Mouse (Mus musculus): ENCODE data around the gene Rwdd2b. TPM values are rescaled to one million over a fixed set of nuclear protein-coding genes. Genes with fewer than 3 reads are reported as not detected.

The Rwdd2b gene
- 1 to 10 TPM; 8.7 to 9.7 TPM for total RNA-seq (2021)
- long read RNA-seq, experiment 1, transcript Rwdd2b-201 (5 exons, 2,009 nt) = major isoform, 14 of 14 reads
- long read RNA-seq, experiment 1, partial matches to known transcripts = 0 of 14 reads
- long read RNA-seq, experiment 1, other reads (novel, unspliced or antisense) = 0 of 14 reads
- long read RNA-seq, experiment 2, partial matches to known transcripts = 0 of 5 reads
- long read RNA-seq, experiment 2, other reads (novel, unspliced or antisense) = 1 of 5 reads

- DNase-seq (ENCODE audit: low spot score in 2 of 2) = peak; percentile 90 to 94
These were observed at the start of gene Rwdd2b for GRCm38 (mm10) chr16:87440184-87440686. Rwdd2b (minus strand) TSS chr16:87440573.

- no peak for DNase-seq (ENCODE audit: low spot score in 2 of 2)
These were observed 48.2 kb upstream of the Rwdd2b start for GRCm38 (mm10) chr16:87488605-87489004.

DNA sequence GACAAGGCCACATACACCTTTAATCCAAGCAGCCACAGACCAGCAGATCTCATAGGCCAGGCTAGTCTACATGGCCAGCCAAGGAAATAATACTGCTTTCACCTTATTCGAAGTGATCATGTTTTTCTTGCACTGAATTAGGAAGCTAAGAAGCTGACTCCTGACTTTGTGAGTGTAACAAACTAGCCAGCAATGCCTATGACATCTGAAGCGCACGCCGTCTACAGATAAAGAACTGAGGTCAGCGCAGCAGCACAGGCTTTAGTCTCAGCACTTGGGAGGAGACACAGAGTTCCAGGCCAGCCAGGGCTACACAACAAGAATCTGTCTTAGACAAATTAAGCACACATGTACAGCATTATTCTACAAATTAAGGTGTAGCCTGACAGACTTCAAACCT lies 46.4 kb upstream of the Rwdd2b start:
- no peak for DNase-seq (ENCODE audit: low spot score in 2 of 2)

DNA sequence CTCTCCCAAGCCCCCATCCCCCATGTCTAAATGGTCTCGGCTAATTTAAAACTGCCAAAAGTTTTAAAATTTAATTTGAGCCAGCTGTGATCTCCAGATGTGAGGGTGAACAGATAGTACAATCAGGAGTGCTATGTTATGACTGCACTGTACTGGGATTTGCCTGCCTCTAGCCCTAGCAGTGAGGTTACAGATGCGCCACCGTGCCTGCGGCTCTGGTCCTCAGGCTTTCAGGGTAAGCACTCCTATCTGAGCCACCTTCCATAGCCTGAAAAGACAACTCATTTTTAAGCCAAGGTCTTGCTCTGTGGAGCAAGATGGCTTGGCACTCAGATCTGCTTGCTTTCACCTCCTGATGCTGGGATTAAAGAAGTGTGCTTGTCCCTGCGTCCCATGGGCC lies 44.0 kb upstream of the Rwdd2b start:
- no peak for DNase-seq (ENCODE audit: low spot score in 2 of 2)

DNA sequence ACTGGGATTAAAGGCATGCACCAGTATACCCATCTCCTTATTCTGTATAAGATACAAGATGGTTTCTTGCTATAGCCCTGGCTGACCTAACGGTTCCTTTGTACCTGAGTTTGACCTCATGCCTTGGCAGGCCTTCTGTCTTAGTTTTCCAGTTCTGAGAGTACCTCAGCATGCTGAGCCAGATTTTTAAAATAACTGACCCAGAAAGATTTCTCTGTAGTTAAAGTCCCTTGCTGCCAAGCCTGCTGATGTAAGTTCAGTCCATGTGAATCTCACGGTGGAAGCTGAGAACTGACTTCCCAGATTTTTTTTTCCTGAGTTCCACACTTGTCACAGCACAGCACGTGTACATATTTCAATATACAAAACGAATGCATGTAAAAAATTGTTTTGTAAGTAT lies 30.2 kb upstream of the Rwdd2b start:
- no peak for DNase-seq (ENCODE audit: low spot score in 2 of 2)

DNA sequence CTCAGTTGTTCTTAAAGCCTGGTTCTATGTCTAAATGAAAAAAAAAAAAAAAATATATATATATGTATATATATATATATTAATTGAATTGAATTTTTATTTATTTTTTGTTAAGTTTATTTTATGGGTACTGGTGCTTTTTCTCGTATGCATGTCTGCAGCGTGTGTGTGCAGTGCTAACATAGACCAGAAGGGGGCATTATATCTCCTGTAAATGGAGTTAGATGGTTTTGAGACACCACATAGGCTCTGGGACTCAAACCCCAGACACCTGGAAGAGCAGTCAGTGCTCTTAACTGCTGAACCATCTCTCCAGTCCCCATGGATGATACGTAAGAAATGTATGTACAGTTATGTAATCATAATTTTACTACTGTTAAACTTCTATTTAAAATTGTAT lies 18.4 kb upstream of the Rwdd2b start:
- DNase-seq (ENCODE audit: low spot score in 2 of 2) = no peak

DNA sequence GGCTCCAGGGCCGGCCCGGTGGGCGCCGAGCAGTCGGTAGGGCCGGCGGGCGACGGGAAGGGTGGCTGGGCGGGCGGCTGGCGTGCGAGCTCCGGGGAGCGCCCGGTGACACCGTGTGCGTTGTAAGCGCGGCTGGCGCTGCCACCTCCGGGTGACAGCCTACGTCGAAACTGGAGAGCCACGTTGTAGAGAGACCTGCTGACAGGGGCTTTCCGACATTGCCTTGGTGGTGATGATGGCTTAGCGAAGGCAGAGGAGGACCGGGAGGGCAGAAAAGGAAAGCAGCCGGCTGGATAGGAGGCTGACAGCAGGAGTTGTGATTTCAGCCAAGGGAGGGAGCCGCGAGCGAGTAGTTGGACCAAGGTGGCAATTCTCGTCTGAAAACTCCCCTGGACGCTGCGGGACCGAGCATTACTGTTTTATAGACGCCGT lies 14.8 kb upstream of the Rwdd2b start:
- DNase-seq (ENCODE audit: low spot score in 2 of 2) = peak in 1 of 2 experiments; percentile 54

DNA sequence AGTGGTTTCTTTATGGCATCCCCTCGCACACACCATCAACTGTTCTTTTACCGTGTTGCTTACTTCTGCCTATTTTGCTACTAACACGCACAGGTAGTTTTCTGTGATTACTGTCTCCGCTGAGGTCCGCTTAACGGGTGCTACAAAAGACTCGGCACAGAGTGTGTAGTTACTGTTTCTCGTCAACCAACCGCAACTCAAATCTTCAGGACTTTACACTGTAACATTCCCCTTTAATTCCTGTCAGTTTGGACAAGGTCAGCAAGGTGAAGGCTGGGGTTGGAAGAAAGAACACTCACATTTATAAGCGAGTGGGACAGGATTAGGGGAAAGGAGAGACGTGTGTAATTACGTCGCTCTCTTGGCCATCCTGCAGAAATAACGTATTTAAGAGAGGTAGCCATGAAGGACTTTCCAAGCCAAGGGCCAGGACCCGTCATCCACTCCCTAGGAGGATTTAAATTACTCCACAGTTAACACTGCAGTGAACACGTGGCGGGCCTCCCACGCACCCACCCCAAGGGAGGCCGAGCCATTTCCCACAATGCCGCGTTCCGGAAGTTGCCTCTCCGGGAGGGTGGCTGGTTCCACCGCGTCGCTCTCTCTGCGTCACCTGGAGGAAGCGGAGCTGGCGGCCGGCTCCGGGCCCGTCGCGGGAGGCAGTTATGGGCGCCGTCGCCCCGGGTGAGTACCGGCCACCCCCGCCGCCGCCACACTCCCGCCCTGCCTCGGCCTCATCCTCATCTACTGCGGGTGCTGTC lies 14.2 kb upstream of the Rwdd2b start, which contains the start of gene Usp16:
Usp16 (plus strand) TSS at position 285 of the 761 bp plus-strand sequence.
- DNase-seq (ENCODE audit: low spot score in 2 of 2) = peak; percentile 97 to 98

DNA sequence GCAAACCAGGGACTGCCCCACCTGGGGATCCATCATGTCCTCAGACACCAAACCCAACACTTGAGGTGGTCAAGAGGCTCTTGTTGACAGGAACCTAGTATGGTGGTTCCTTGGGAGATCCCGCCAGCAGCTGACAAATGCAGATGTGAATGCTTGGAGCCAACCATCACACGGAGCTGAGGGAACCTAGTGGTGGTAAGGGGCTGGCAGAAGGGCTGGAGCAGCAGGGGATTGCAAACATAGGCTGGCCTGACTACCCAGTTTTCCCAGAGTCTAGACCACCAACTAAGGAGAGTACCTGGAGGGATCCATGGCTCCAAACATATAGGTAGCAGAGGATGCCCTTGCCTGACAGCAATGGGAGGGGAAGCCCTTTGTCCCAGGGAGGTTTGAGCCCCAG lies 12.9 kb upstream of the Rwdd2b start:
- no peak for DNase-seq (ENCODE audit: low spot score in 2 of 2)

- DNase-seq (ENCODE audit: low spot score in 2 of 2) = no peak
These were observed 5.2 kb upstream of the Rwdd2b start for GRCm38 (mm10) chr16:87445528-87445927.

DNA sequence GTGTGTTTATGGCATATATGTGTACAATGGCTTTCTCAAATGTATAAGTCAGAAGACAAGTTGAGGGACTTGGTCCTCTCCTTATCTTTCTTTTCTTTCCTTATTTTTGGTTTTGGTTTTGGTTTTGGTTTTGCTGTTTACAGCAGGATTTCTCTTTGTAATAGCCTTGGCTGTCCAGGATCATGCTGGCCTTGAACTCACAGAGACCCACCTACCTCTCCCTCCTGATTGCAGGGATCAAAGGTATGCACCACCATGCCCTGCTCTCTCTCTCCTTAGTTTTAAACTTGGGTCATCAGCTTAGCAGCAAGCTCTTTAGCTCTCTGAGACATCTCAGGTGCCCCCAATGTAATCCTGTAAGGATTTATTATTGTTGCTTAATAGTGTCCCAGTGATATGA lies 4.7 kb upstream of the Rwdd2b start:
- no peak for DNase-seq (ENCODE audit: low spot score in 2 of 2)

DNA sequence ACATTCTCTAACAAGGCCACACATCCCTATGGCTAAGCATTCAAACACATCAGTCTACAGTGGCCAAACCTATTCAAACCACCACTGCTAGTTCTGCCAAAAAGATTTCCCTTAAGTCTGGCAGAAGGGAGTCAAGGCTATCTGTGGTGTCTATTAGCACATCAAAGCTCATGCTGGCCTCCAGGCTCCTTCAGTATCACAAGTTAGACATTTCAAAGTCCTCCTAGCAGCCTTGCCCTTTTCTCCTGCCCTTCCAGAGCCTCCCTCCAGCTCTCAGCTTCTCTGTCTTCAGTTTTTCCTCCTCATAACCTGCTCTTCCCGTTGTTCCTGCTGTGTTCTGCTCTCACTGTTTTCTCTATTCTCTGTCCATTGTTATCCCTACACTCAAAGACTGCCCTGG lies 3.7 kb upstream of the Rwdd2b start:
- no peak for DNase-seq (ENCODE audit: low spot score in 2 of 2)

- no peak for DNase-seq (ENCODE audit: low spot score in 2 of 2)
These were observed 2.9 kb upstream of the Rwdd2b start for GRCm38 (mm10) chr16:87443245-87443644.

- no peak for DNase-seq (ENCODE audit: low spot score in 2 of 2)
These were observed 1.9 kb upstream of the Rwdd2b start for GRCm38 (mm10) chr16:87442291-87442690.

- DNase-seq (ENCODE audit: low spot score in 2 of 2) = no peak
These were observed 716 bp upstream of the Rwdd2b start for GRCm38 (mm10) chr16:87441089-87441488.

GRCm38 (mm10) chr16:87438697-87439096 lies 1.7 kb downstream of the Rwdd2b start:
- DNase-seq (ENCODE audit: low spot score in 2 of 2) = no peak

GRCm38 (mm10) chr16:87437096-87437495 lies 3.3 kb downstream of the Rwdd2b start:
- no peak for DNase-seq (ENCODE audit: low spot score in 2 of 2)

- no peak for DNase-seq (ENCODE audit: low spot score in 2 of 2)
These were observed 4.8 kb downstream of the Rwdd2b start for GRCm38 (mm10) chr16:87435411-87436205.

DNA sequence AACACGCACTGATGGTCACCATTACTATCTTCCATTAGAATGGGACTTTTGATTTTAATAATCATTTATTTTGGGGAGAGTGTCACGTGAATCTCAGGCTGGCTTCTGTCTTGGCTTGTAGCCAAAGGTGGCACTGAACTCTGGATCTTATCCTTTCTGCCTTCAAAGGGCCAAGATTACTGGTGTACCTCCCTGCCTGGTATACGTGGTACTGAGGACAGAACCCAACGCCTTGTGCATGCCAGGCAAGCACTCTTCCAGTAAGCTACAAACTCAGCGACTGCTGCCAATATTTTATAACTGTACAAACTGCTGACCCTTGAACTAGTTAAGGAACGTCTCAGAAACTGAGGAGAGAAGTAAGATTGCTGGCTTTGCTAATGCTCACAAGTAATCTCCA lies 5.4 kb downstream of the Rwdd2b start:
- no peak for DNase-seq (ENCODE audit: low spot score in 2 of 2)

GRCm38 (mm10) chr16:87434266-87434665 lies 6.1 kb downstream of the Rwdd2b start:
- no peak for DNase-seq (ENCODE audit: low spot score in 2 of 2)

DNA sequence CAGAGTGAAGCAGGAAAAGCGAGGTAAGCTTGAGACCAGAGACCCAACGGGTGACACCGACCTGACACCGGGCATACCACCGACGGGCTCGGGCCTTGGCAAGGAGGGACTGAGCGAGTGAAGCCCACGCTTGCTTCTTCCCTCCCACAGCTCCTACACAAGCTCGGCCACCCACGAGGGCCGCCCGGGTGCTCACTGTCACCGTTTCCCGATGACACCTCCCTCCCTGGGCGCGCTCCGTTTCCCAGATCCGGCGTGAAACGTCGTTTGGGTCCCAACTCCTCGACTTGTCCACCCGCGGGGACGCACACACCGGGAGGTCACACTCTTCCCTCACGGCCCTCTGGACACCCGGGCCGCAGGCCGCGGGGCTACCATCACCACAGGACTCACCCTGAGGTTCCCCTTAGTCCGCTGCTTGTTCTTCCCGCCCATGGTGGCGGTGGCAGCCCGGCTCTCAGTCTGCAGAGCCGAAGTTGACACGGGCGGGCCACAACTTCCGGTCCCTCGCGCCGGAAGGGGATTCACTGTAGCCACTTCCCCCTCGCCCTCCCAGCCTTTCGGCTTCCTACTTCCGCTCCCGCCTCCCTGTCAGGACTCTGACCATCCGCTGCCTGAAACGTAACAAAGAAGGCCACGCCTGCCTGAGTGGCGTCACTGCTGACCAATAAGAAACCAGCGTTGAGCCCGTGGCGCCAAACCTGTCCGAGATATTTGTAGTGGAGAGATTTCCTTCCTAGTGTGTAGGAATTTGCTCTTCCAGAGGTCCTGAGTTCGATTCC lies 8.1 kb downstream of the Rwdd2b start, which contains the start of gene Ltn1:
Ltn1 (minus strand) TSS at position 580 of the 782 bp plus-strand sequence.
- DNase-seq (ENCODE audit: low spot score in 2 of 2) = peak; percentile 98 to 99

Data from left cerebral cortex, adult 18-20 months (tissue).